Mouse (Mus musculus): ENCODE data around the gene Arl14ep. TPM values are rescaled to one million over a fixed set of nuclear protein-coding genes. Genes with fewer than 3 reads are reported as not detected.

The Arl14ep gene
- polyA plus RNA-seq, 1 experiment from 2014 or later, result 37.9 TPM

GRCm38 (mm10) chr2:106982503-106982902 is 8.3 kb upstream of the Arl14ep start:
- Histone ChIP-seq H3K36me3 (replicated peaks; ENCODE audit: control insufficient read depth, insufficient read depth) (no peaks in the 10 kb centered on the region), H3K9me3 (ENCODE audit: control insufficient read depth, low read length) (no peaks in the 10 kb centered on the region), H3K4me2 (replicated peaks) (no peak overlapping the region), H3K4me3 (replicated peaks; ENCODE audit: low read length) (no peak overlapping the region), H3K27ac (no peak overlapping the region), H3K4me1 (replicated peaks; ENCODE audit: control insufficient read depth, insufficient read depth, low read length) (no peaks in the 10 kb centered on the region), H3K9ac (no peak overlapping the region), H3K27me3 (ENCODE audit: control insufficient read depth, insufficient read depth, low read length) (no peaks in the 10 kb centered on the region)
- ATAC-seq (ENCODE audit: low FRiP score) (no peak), DNase-seq (ENCODE audit: low spot score) (peak; percentile 26)
- WGBS, result 57% methylated on average over 6 of the region's 6 CpGs

DNA sequence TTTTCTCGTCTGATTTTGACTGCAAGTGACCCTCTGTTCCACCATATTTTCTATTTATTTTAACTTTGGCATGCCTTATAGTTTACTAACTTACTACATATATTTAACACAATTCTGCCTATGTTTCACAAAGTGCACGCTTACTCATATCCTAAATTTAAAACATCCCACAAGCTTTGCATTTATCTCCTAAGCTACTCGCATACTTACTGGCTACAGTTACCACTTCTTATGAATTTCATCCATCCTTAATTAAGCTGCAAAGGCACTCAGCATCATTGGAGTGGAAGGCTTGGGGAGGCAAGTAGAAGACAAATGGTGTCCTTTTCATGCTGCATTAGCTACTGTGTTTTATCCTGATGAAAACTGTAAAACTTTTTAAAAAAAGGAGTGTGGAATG is 2.2 kb upstream of the Arl14ep start:
- DNase-seq (ENCODE audit: low spot score), result no peak
- WGBS, result 92% methylated on average over 3 of the region's 3 CpGs
- no peak overlapping the region for H3K27ac ChIP-seq

GRCm38 (mm10) chr2:106973332-106973958 is 779 bp downstream of the Arl14ep start:
- Histone ChIP-seq H3K27ac (no peak overlapping the region), H3K4me1 (replicated peaks; ENCODE audit: control insufficient read depth, insufficient read depth, low read length) (peaks cover 11% of the 10 kb centered on the region), H3K4me2 (replicated peaks) (peak overlapping the region; percentile 69), H3K27me3 (ENCODE audit: control insufficient read depth, insufficient read depth, low read length) (no peaks in the 10 kb centered on the region), H3K9ac (peak overlapping the region; percentile 88), H3K4me3 (replicated peaks; ENCODE audit: low read length) (peak overlapping the region; percentile 73), H3K9me3 (ENCODE audit: control insufficient read depth, low read length) (no peaks in the 10 kb centered on the region), H3K36me3 (replicated peaks; ENCODE audit: control insufficient read depth, insufficient read depth) (peaks cover 6% of the 10 kb centered on the region)
- ATAC-seq (ENCODE audit: low FRiP score) (no peak), DNase-seq (ENCODE audit: low spot score) (no peak)
- WGBS, result 71% methylated on average over 17 of the region's 17 CpGs

More for the DNA sequence above, 2.2 kb upstream of the Arl14ep start:
- H3K4me2 ChIP-seq (replicated peaks), result no peak overlapping the region
- no peaks in the 10 kb centered on the region for H3K9me3 ChIP-seq (ENCODE audit: control insufficient read depth, low read length)
- H3K4me1 ChIP-seq (replicated peaks; ENCODE audit: control insufficient read depth, insufficient read depth, low read length), result peaks cover 11% of the 10 kb centered on the region
- H3K36me3 ChIP-seq (replicated peaks; ENCODE audit: control insufficient read depth, insufficient read depth), result no peaks in the 10 kb centered on the region
- no peaks in the 10 kb centered on the region for H3K27me3 ChIP-seq (ENCODE audit: control insufficient read depth, insufficient read depth, low read length)
- H3K4me3 ChIP-seq (replicated peaks; ENCODE audit: low read length), result no peak overlapping the region
- no peak overlapping the region for H3K9ac ChIP-seq
- ATAC-seq (ENCODE audit: low FRiP score), result no peak

- Histone ChIP-seq H3K36me3 (replicated peaks; ENCODE audit: control insufficient read depth, insufficient read depth) (peaks cover 12% of the 10 kb centered on the region), H3K4me1 (replicated peaks; ENCODE audit: control insufficient read depth, insufficient read depth, low read length) (peaks cover 11% of the 10 kb centered on the region), H3K27me3 (ENCODE audit: control insufficient read depth, insufficient read depth, low read length) (no peaks in the 10 kb centered on the region), H3K9ac (0 out of 2 replicates have a peak overlapping the region, but pooled peaks have one; percentile 88), H3K27ac (no peak overlapping the region), H3K9me3 (ENCODE audit: control insufficient read depth, low read length) (no peaks in the 10 kb centered on the region), H3K4me3 (replicated peaks; ENCODE audit: low read length) (no peak overlapping the region), H3K4me2 (replicated peaks) (no peak overlapping the region)
- no peak for ATAC-seq (ENCODE audit: low FRiP score)
- no peak for DNase-seq (ENCODE audit: low spot score)
- WGBS, result 98% methylated on average over 6 of the region's 6 CpGs
Measured at GRCm38 (mm10) chr2:106972851-106973250, 1.4 kb downstream of the Arl14ep start.

GRCm38 (mm10) chr2:106970971-106971370 is 3.3 kb downstream of the Arl14ep start:
- WGBS, result 97% methylated on average over 12 of the region's 12 CpGs
- no peak overlapping the region for H3K9ac ChIP-seq
- ATAC-seq (ENCODE audit: low FRiP score), result no peak
- H3K4me1 ChIP-seq (replicated peaks; ENCODE audit: control insufficient read depth, insufficient read depth, low read length), result peaks cover 11% of the 10 kb centered on the region
- H3K4me2 ChIP-seq (replicated peaks), result no peak overlapping the region
- no peaks in the 10 kb centered on the region for H3K27me3 ChIP-seq (ENCODE audit: control insufficient read depth, insufficient read depth, low read length)
- no peak overlapping the region for H3K27ac ChIP-seq
- no peak for DNase-seq (ENCODE audit: low spot score)
- no peak overlapping the region for H3K4me3 ChIP-seq (replicated peaks; ENCODE audit: low read length)
- no peaks in the 10 kb centered on the region for H3K9me3 ChIP-seq (ENCODE audit: control insufficient read depth, low read length)
- H3K36me3 ChIP-seq (replicated peaks; ENCODE audit: control insufficient read depth, insufficient read depth), result peaks cover 31% of the 10 kb centered on the region

DNA sequence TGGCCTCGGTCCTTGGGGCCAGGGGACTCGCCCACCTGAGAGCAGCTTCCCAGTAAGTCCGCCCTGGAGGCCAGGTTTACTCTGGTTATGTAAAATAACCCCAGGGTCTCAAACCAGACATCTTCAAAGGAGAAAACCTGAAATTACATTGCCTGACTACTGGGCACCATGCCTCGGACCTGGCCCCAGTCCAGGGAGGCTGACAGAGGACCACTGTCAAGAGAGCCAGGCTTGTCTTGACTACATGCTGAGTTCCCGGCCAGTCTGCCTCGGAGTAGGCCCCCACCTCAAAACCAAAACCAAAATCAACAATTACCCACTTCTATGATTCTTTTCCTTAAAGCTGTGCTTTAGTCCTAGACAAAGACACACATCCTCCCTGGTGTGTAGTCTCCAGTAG is 5.9 kb downstream of the Arl14ep start:
- WGBS, result 77% methylated on average over 6 of the region's 6 CpGs
- H3K27ac ChIP-seq, result no peak overlapping the region
- peaks cover 47% of the 10 kb centered on the region for H3K36me3 ChIP-seq (replicated peaks; ENCODE audit: control insufficient read depth, insufficient read depth)
- no peak overlapping the region for H3K4me2 ChIP-seq (replicated peaks)
- H3K4me3 ChIP-seq (replicated peaks; ENCODE audit: low read length), result no peak overlapping the region
- ATAC-seq (ENCODE audit: low FRiP score), result peak; percentile 48; the same call in 1 of the 2 replicates
- H3K9ac ChIP-seq, result no peak overlapping the region
- peak; percentile 42 for DNase-seq (ENCODE audit: low spot score)
- no peaks in the 10 kb centered on the region for H3K9me3 ChIP-seq (ENCODE audit: control insufficient read depth, low read length)
- H3K4me1 ChIP-seq (replicated peaks; ENCODE audit: control insufficient read depth, insufficient read depth, low read length), result peaks cover 7% of the 10 kb centered on the region
- no peaks in the 10 kb centered on the region for H3K27me3 ChIP-seq (ENCODE audit: control insufficient read depth, insufficient read depth, low read length)

DNA sequence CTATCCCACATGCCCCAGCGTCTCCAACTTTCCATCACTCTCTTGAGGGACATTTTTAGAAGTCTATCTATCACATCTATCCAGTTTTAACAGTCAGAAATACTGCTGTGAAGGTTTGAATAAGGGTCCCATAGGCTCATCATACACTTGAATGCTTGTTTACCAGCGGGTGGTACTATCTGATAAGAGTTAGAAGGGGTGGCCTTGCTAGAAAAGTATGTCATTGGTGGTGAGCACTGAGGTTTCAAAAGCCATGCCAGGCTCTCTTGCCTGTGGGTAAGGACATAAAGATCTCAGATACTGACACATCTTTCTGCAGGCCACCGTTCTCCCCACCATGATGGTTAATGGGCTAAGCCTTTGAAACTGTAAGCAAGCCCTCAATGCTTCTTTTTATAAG is 10.7 kb downstream of the Arl14ep start:
- no peaks in the 10 kb centered on the region for H3K9me3 ChIP-seq (ENCODE audit: control insufficient read depth, low read length)
- peaks cover 51% of the 10 kb centered on the region for H3K36me3 ChIP-seq (replicated peaks; ENCODE audit: control insufficient read depth, insufficient read depth)
- H3K4me3 ChIP-seq (replicated peaks; ENCODE audit: low read length), result no peak overlapping the region
- no peaks in the 10 kb centered on the region for H3K27me3 ChIP-seq (ENCODE audit: control insufficient read depth, insufficient read depth, low read length)
- 94% methylated on average over 3 of the region's 3 CpGs for WGBS
- no peaks in the 10 kb centered on the region for H3K4me1 ChIP-seq (replicated peaks; ENCODE audit: control insufficient read depth, insufficient read depth, low read length)
- DNase-seq (ENCODE audit: low spot score) (no peak), ATAC-seq (ENCODE audit: low FRiP score) (no peak)
- H3K9ac ChIP-seq, result no peak overlapping the region
- no peak overlapping the region for H3K4me2 ChIP-seq (replicated peaks)
- no peak overlapping the region for H3K27ac ChIP-seq

- ATAC-seq (ENCODE audit: low FRiP score) (0 out of 2 replicates have a peak, but pooled peaks have one; percentile 24), DNase-seq (ENCODE audit: low spot score) (peak; percentile 31)
- Histone ChIP-seq H3K4me2 (replicated peaks) (no peak overlapping the region), H3K9me3 (ENCODE audit: control insufficient read depth, low read length) (no peaks in the 10 kb centered on the region), H3K4me3 (replicated peaks; ENCODE audit: low read length) (no peak overlapping the region), H3K4me1 (replicated peaks; ENCODE audit: control insufficient read depth, insufficient read depth, low read length) (no peaks in the 10 kb centered on the region), H3K27me3 (ENCODE audit: control insufficient read depth, insufficient read depth, low read length) (no peaks in the 10 kb centered on the region), H3K27ac (no peak overlapping the region), H3K36me3 (replicated peaks; ENCODE audit: control insufficient read depth, insufficient read depth) (peaks cover 32% of the 10 kb centered on the region), H3K9ac (no peak overlapping the region)
- 77% methylated on average over 3 of the region's 3 CpGs for WGBS
Measured at GRCm38 (mm10) chr2:106961650-106962049, 12.6 kb downstream of the Arl14ep start.

GRCm38 (mm10) chr2:106961066-106961465 is 13.2 kb downstream of the Arl14ep start:
- Histone ChIP-seq H3K36me3 (replicated peaks; ENCODE audit: control insufficient read depth, insufficient read depth) (peaks cover 26% of the 10 kb centered on the region), H3K4me3 (replicated peaks; ENCODE audit: low read length) (no peak overlapping the region), H3K4me2 (replicated peaks) (no peak overlapping the region), H3K27ac (no peak overlapping the region), H3K27me3 (ENCODE audit: control insufficient read depth, insufficient read depth, low read length) (no peaks in the 10 kb centered on the region), H3K4me1 (replicated peaks; ENCODE audit: control insufficient read depth, insufficient read depth, low read length) (no peaks in the 10 kb centered on the region), H3K9me3 (ENCODE audit: control insufficient read depth, low read length) (no peaks in the 10 kb centered on the region), H3K9ac (no peak overlapping the region)
- DNase-seq (ENCODE audit: low spot score), result no peak
- ATAC-seq (ENCODE audit: low FRiP score), result no peak
- WGBS, result 92% methylated on average over 2 of the region's 2 CpGs

- Histone ChIP-seq H3K4me2 (replicated peaks) (no peak overlapping the region), H3K4me3 (replicated peaks; ENCODE audit: low read length) (no peak overlapping the region), H3K36me3 (replicated peaks; ENCODE audit: control insufficient read depth, insufficient read depth) (peaks cover 19% of the 10 kb centered on the region), H3K9me3 (ENCODE audit: control insufficient read depth, low read length) (no peaks in the 10 kb centered on the region), H3K4me1 (replicated peaks; ENCODE audit: control insufficient read depth, insufficient read depth, low read length) (no peaks in the 10 kb centered on the region), H3K27me3 (ENCODE audit: control insufficient read depth, insufficient read depth, low read length) (no peaks in the 10 kb centered on the region), H3K9ac (no peak overlapping the region), H3K27ac (no peak overlapping the region)
- WGBS, result 35% methylated on average over 7 of the region's 7 CpGs
- DNase-seq (ENCODE audit: low spot score) (peak; percentile 29), ATAC-seq (ENCODE audit: low FRiP score) (no peak)
Measured at GRCm38 (mm10) chr2:106960237-106960636, 14.0 kb downstream of the Arl14ep start.

Data from hindbrain, embryonic 14.5 days (tissue).